Mouse (Mus musculus) brown adipose tissue, adult 24 weeks (tissue): ENCODE results near the gene Acot12. TPM values are rescaled to one million over a fixed set of nuclear protein-coding genes. Genes with fewer than 3 reads are reported as not detected.
"Not testable (repeated sequence)": the region's sequence is repeated elsewhere in the genome, so short reads cannot be mapped to it uniquely, and the experiment has no call there.

Experiments
- H3K27ac ChIP-seq: fragments of 200-500 bp; replicated peaks from 2 replicates; pipeline ENCODE4 v1.5.1; 2012; ENCODE audit warnings: low read depth, mild to moderate bottlenecking, low read length
- H3K4me1 ChIP-seq: fragments of 200-500 bp; 2 replicates; pipeline ENCODE4 v1.6.1; 2012; ENCODE audit warnings: low read length, mixed read lengths; ENCODE audit not compliant: control insufficient read depth, insufficient read depth, insufficient read length
- H3K4me3 ChIP-seq: fragments of 200-500 bp; 2 replicates; pipeline ENCODE4 v1.5.1; 2012; ENCODE audit warnings: low read depth, mild to moderate bottlenecking, low read length, moderate library complexity; ENCODE audit not compliant: insufficient read depth
- polyA plus RNA-seq: library from polyadenylated mRNA; stranded (reverse); fragments of >200 nt; gene quantifications from 2 replicates; pipeline ENCODE4 v1.2.4, GENCODE M21; 2012; ENCODE audit not compliant: missing spikeins, insufficient read depth, insufficient read length

Gene Acot12
- polyA plus RNA-seq, 1 experiment: 2.4 TPM

DNA sequence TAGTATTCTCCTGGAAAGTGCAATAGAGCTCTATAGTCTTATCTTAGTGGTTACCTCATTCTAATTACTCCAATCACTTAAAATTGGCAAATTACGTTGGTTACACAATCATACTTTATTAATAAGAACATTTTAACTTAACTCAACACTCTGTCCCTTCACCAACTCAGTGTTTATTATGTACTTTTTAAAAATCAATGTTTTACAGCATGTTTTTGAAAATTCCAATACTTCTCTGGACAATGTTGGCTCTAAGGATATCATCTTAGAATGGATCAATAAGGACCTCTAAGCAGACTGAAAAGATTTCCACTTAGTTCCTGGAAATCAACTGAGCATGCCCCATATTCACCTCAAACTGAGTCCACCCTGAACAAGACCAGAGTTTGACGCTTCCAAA, 7.1 kb downstream of the Acot12 start:
- H3K27ac ChIP-seq: no peak overlapping the region
- H3K4me1 ChIP-seq: no peaks in the 10 kb centered on the region
- no peak overlapping the region for H3K4me3 ChIP-seq

GRCm38 (mm10) chr13:91749981-91750380, 8.7 kb downstream of the Acot12 start:
- Histone ChIP-seq H3K4me3 (no peak overlapping the region), H3K4me1 (no peaks in the 10 kb centered on the region), H3K27ac (no peak overlapping the region)

DNA sequence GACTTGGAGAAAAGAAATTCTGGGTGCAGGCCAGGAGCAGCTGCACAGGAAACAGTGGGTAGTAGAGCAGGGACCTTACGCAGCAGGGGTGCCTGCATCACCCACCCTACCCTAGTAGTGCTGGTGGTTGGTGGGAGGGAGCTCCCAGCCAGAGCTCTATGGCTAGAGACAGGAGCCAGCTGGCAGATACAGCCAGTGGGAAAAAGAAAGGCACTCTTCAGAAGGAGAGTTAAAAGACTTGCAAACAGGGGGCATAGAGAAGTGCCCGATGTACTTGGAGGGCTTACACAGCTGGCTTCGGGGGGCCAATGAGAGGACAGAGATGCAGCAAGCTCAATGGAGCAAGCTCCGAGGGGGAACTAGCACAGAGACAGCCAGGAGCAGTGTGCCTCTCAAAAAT, 12.4 kb downstream of the Acot12 start:
- no peak overlapping the region for H3K27ac ChIP-seq
- no peaks in the 10 kb centered on the region for H3K4me1 ChIP-seq
- no peak overlapping the region for H3K4me3 ChIP-seq

- no peak overlapping the region for H3K4me3 ChIP-seq
- H3K27ac ChIP-seq: no peak overlapping the region
- no peaks in the 10 kb centered on the region for H3K4me1 ChIP-seq
Measured at GRCm38 (mm10) chr13:91754762-91755161, 13.4 kb downstream of the Acot12 start.

GRCm38 (mm10) chr13:91756230-91756629, 14.9 kb downstream of the Acot12 start:
- H3K4me1 ChIP-seq: no peaks in the 10 kb centered on the region
- H3K4me3 ChIP-seq: no peak overlapping the region
- no peak overlapping the region for H3K27ac ChIP-seq

- no peak overlapping the region for H3K4me3 ChIP-seq
- no peaks in the 10 kb centered on the region; the same call in 1 of the 2 replicates for H3K4me1 ChIP-seq
- H3K27ac ChIP-seq: no peak overlapping the region
Measured at GRCm38 (mm10) chr13:91758316-91759048, 17.2 kb downstream of the Acot12 start.

- Histone ChIP-seq H3K4me3 (no peak overlapping the region), H3K27ac (no peak overlapping the region)
Measured at GRCm38 (mm10) chr13:91759791-91760190, 18.5 kb downstream of the Acot12 start.

DNA sequence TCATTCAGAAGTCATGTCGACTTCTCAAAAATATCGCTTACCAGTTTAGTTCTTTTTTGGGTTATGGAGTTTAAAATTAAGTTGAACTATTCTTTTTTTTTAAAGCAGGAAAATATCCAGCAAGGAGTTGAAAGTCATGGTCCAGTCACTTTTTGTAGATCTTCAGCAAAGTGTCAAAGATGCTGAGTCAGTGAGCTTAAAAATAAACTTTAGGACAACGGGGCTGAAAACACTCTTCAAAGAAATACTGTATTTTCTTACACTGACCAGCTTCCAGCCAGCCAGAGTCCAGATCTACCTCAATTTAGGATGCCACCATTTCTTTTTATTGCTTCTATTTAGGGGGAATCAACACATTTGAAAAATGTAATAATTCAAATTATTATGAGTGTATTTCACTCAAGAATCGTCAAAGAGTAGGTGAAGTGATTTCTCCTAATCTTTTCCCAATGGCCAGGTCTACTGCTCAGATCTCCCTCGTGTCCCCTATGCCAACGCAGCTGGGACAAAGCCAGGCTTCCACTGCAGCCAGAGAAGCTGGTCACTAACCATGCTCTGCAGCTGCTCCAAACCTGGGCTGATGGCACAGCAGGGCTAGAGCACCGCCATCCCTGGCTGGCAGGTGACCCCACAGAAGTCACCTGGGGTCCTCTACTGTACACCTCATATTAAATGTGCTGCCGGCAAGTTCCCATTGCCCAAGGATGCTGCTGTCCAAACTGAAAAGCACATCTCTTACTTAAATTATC, 19.2 kb downstream of the Acot12 start:
- no peaks in the 10 kb centered on the region; the same call in none of the 2 replicates for H3K4me1 ChIP-seq
- H3K4me3 ChIP-seq: no peak overlapping the region
- no peak overlapping the region for H3K27ac ChIP-seq

More at GRCm38 (mm10) chr13:91759791-91760190, 18.5 kb downstream of the Acot12 start:
- H3K4me1 ChIP-seq: no peaks in the 10 kb centered on the region; the same call in 1 of the 2 replicates

DNA sequence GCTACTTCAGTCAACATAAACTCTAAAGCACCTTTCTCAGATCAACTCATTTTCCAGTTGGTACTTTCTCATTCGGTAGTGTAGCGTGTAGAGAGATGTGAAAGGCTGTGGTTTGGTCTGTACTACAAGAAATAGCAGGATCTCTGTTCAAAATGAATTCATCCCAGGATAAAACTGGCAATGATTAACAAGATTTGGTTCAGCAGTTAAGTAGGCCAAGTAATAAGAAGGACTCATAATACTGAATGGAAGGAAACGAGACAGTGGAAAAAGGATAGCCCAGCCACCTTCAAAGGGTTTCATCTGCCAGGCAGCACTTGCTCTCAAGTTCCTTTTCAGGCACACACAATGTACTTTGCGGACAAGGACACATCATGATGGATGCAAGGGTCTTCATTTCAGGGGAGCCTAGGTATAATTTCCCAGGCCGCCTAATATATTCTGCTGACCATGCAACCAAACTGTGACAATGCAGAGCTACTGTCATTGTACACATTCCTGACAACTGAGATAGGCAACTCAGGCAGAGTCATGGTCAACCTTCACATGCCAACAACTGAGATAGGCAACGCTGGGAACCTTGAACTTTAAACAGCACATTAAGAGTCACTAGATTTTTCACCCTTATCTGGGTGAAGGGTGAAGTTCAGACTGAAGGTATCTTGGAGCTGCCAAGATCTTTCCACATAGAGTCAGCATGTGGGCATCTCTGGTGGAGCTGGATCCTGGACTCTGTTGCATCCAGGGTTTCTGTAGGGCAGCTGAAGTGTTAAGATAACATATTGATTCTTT, 20.5 kb downstream of the Acot12 start:
- Histone ChIP-seq H3K27ac (no peak overlapping the region), H3K4me1 (no peaks in the 10 kb centered on the region; the same call in none of the 2 replicates), H3K4me3 (no peak overlapping the region)

DNA sequence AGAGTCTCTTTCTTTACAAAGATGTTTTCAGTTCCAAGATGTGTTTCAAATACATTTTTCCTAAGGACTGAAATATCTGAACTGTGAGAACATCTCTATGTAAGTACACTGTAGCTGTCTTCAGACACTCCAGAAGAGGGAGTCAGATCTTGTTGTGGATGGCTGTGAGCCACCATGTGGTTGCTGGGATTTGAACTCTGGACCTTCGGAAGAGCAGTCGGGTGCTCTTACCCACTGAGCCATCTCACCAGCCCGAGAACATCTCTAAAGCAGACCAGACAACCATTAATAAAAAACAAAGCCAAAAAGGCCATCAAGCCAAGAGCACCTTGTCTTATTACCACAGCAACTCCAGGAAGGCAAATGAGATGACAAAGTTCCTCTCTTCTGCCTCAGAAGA, 22.3 kb downstream of the Acot12 start:
- not testable (repeated sequence) for H3K4me1 ChIP-seq, H3K27ac ChIP-seq, H3K4me3 ChIP-seq

GRCm38 (mm10) chr13:91765627-91766026, 24.3 kb downstream of the Acot12 start:
- peaks cover 3% of the 10 kb centered on the region for H3K4me1 ChIP-seq
- no peak overlapping the region for H3K27ac ChIP-seq
- H3K4me3 ChIP-seq: no peak overlapping the region

DNA sequence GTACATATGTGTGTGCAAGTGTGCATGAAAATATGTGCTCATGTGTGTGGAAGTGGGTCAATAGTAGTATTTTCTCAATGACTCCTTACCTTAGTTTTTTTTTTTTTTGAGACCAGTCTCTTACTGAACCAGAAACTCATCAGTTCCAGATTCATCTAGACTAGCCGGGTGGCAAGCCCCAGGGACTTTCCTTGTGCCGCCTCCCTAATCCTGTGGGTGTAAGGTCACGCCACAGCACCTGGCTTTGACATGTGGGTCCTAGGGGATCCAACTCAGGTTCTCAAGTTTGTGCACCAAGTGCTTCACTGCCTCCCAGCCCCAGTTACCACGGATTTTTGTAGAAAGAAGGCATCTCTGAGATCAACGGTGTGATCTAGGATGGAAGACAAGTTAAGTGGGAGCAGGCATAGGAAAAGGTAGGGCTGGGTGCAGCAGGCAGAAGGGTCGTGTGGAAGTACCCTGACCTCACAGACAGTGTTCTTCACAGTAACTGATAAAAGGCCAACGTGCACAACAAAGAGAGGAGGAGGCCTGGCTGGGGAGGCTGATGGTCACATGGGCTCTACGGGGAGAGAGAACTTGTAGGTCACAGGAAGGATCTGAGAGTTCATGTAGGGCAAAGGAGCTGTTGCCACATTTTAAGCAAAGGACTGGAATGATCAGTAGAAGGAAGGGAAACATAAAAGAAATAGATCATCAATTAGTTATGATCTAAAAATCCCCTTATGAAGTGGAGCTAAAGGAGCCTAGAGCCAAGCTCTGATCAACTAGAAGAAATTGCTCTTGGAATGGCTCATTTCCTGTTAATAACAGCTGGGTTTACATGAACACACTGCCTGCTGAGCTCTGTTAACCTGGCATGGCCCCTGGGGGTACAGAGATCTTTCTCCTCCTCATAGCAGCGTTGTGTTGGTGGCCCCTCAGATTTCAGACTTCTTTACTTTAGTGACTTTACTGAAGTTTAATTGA, 27.7 kb downstream of the Acot12 start:
- Histone ChIP-seq H3K4me1 (peaks cover 3% of the 10 kb centered on the region; the same call in 1 of the 2 replicates), H3K27ac (no peak overlapping the region), H3K4me3 (no peak overlapping the region)

GRCm38 (mm10) chr13:91778092-91778491, 36.8 kb downstream of the Acot12 start:
- Histone ChIP-seq H3K4me1 (no peaks in the 10 kb centered on the region), H3K4me3 (no peak overlapping the region), H3K27ac (no peak overlapping the region)

GRCm38 (mm10) chr13:91779892-91780291, 38.6 kb downstream of the Acot12 start:
- Histone ChIP-seq H3K27ac (no peak overlapping the region), H3K4me3 (no peak overlapping the region)

More at GRCm38 (mm10) chr13:91779892-91780291, 38.6 kb downstream of the Acot12 start:
- no peaks in the 10 kb centered on the region for H3K4me1 ChIP-seq
